Mouse (Mus musculus): ENCODE data around the gene Ndufa7. TPM values are rescaled to one million over a fixed set of nuclear protein-coding genes. Genes with fewer than 3 reads are reported as not detected.

Ndufa7 gene
- total RNA-seq (2021): 100 to 1,000 TPM; 544 to 555 TPM
- long read RNA-seq, experiment 1, transcript Ndufa7-202 (3 exons, 438 nt): minor isoform, 7 of 315 reads
- long read RNA-seq, experiment 1, transcript Ndufa7-201 (4 exons, 528 nt): major isoform, 287 of 315 reads
- long read RNA-seq, experiment 1, transcript Ndufa7-204 (2 exons, 610 nt): minor isoform, 12 of 315 reads
- long read RNA-seq, experiment 1, partial matches to known transcripts: 1 of 315 reads
- long read RNA-seq, experiment 1, other reads (novel, unspliced or antisense): 6 of 315 reads
- long read RNA-seq, experiment 2, transcript Ndufa7-204 (2 exons, 610 nt): minor isoform, 20 of 333 reads
- long read RNA-seq, experiment 2, transcript Ndufa7-202 (3 exons, 438 nt): minor isoform, 5 of 333 reads
- long read RNA-seq, experiment 2, transcript Ndufa7-201 (4 exons, 528 nt): major isoform, 301 of 333 reads
- long read RNA-seq, experiment 2, partial matches to known transcripts: 0 of 333 reads
- long read RNA-seq, experiment 2, other reads (novel, unspliced or antisense): 5 of 333 reads

- peak; percentile 98 to 99 for DNase-seq
- intact Hi-C loops (cut with DNase I): no loop called here
Measured at GRCm38 (mm10) chr17:33824084-33824996, at the start of gene Ndufa7, which contains the start of gene Rps28. Gene Ndufa7 (plus strand): TSS chr17:33824572. Gene Rps28 (minus strand): TSS chr17:33824562.

GRCm38 (mm10) chr17:33774573-33775155 lies 49.7 kb upstream of the Ndufa7 start:
- no peak for DNase-seq
- intact Hi-C loops (cut with DNase I): loop anchor here (10.0 kb wide), 1 partner anchor 1540 kb away; no protein-coding TSS in a partner anchor

GRCm38 (mm10) chr17:33775287-33775686 lies 49.1 kb upstream of the Ndufa7 start:
- intact Hi-C loops (cut with DNase I): loop anchor here (10.0 kb wide), 1 partner anchor 1540 kb away; no protein-coding TSS in a partner anchor
- DNase-seq: no peak

GRCm38 (mm10) chr17:33779271-33779966 lies 45.0 kb upstream of the Ndufa7 start:
- intact Hi-C loops (cut with DNase I): loop anchor here (2.0 to 10.0 kb wide), 2 partner anchors 15 to 1545 kb away; no protein-coding TSS in a partner anchor
- peak; percentile 95 to 98 for DNase-seq

- intact Hi-C loops (cut with DNase I): loop anchor here (2.0 to 10.0 kb wide), 2 partner anchors 15 to 1545 kb away; no protein-coding TSS in a partner anchor
- no peak for DNase-seq
Measured at GRCm38 (mm10) chr17:33779967-33780295, 44.4 kb upstream of the Ndufa7 start.

- intact Hi-C loops (cut with DNase I): no loop called here
- peak; percentile 34 to 77 for DNase-seq
Measured at GRCm38 (mm10) chr17:33780431-33780830, 43.9 kb upstream of the Ndufa7 start.

- peak; percentile 78 to 86 for DNase-seq
- intact Hi-C loops (cut with DNase I): no loop called here
Measured at GRCm38 (mm10) chr17:33781124-33781977, 43.0 kb upstream of the Ndufa7 start, which contains the start of gene Angptl4. Gene Angptl4 (minus strand): TSS chr17:33781830.

- peak in 1 of 2 experiments; percentile 35 for DNase-seq
Measured at GRCm38 (mm10) chr17:33782067-33782466, 42.3 kb upstream of the Ndufa7 start.

GRCm38 (mm10) chr17:33783408-33783807 lies 41.0 kb upstream of the Ndufa7 start:
- intact Hi-C loops (cut with DNase I): no loop called here
- DNase-seq: peak; percentile 83 to 91

More at GRCm38 (mm10) chr17:33782067-33782466, 42.3 kb upstream of the Ndufa7 start:
- intact Hi-C loops (cut with DNase I): no loop called here

- intact Hi-C loops (cut with DNase I): no loop called here
- DNase-seq: no peak
Measured at GRCm38 (mm10) chr17:33784939-33785338, 39.4 kb upstream of the Ndufa7 start.

GRCm38 (mm10) chr17:33786375-33786774 lies 38.0 kb upstream of the Ndufa7 start:
- intact Hi-C loops (cut with DNase I): no loop called here
- DNase-seq: no peak

- intact Hi-C loops (cut with DNase I): no loop called here
- no peak for DNase-seq
Measured at GRCm38 (mm10) chr17:33788732-33789131, 35.6 kb upstream of the Ndufa7 start.

GRCm38 (mm10) chr17:33798306-33798705 lies 26.1 kb upstream of the Ndufa7 start:
- intact Hi-C loops (cut with DNase I): no loop called here
- peak in 1 of 2 experiments; percentile 60 for DNase-seq

GRCm38 (mm10) chr17:33799277-33799676 lies 25.1 kb upstream of the Ndufa7 start:
- no peak for DNase-seq
- intact Hi-C loops (cut with DNase I): no loop called here

- no peak for DNase-seq
- intact Hi-C loops (cut with DNase I): loop anchor here (5.0 to 10.0 kb wide), 4 partner anchors 75 to 365 kb away; no protein-coding TSS in a partner anchor
Measured at GRCm38 (mm10) chr17:33802221-33802620, 22.2 kb upstream of the Ndufa7 start.

GRCm38 (mm10) chr17:33804205-33804604 lies 20.2 kb upstream of the Ndufa7 start:
- no peak for DNase-seq
- intact Hi-C loops (cut with DNase I): loop anchor here (5.0 to 10.0 kb wide), 4 partner anchors 77 to 367 kb away; no protein-coding TSS in a partner anchor

- no peak for DNase-seq
- intact Hi-C loops (cut with DNase I): loop anchor here (5.0 to 10.0 kb wide), 4 partner anchors 77 to 367 kb away; no protein-coding TSS in a partner anchor
Measured at GRCm38 (mm10) chr17:33804745-33805144, 19.6 kb upstream of the Ndufa7 start.

GRCm38 (mm10) chr17:33807181-33807888 lies 17.0 kb upstream of the Ndufa7 start:
- intact Hi-C loops (cut with DNase I): loop anchor here (10.0 kb wide), 1 partner anchor 273 kb away; no protein-coding TSS in a partner anchor
- DNase-seq: no peak

Measured in heart, postnatal 14 days (tissue).